Mouse (Mus musculus): ENCODE data around the gene Phf23. TPM values are rescaled to one million over a fixed set of nuclear protein-coding genes. Genes with fewer than 3 reads are reported as not detected.
"Not testable (repeated sequence)": the region's sequence is repeated elsewhere in the genome, so short reads cannot be mapped to it uniquely, and the experiment has no call there.

Gene Phf23
- total and polyA plus RNA-seq, 2 experiments from 2014 or later, result 27.4 to 34.2 TPM

GRCm38 (mm10) chr11:70015677-70016076 lies 20.1 kb downstream of the Phf23 start:
- ATAC-seq (ENCODE audit: insufficient read depth, low read depth) (no peak), DNase-seq (ENCODE audit: low spot score) (no peak)
- Histone ChIP-seq H3K9me3 (replicated peaks; ENCODE audit: control insufficient read depth, low read length) (no peaks in the 10 kb centered on the region), H3K27ac (ENCODE audit: low read depth) (no peak overlapping the region), H3K27me3 (ENCODE audit: control insufficient read depth, insufficient read depth, low read length) (no peaks in the 10 kb centered on the region), H3K36me3 (replicated peaks; ENCODE audit: control insufficient read depth, insufficient read depth, low read length) (peaks cover 34% of the 10 kb centered on the region), H3K4me2 (ENCODE audit: low read depth, low read length) (peak overlapping the region; percentile 84), H3K9ac (replicated peaks; ENCODE audit: low read depth, low read length) (no peak overlapping the region), H3K4me3 (ENCODE audit: low read depth, low read length) (no peak overlapping the region), H3K4me1 (ENCODE audit: control insufficient read depth, insufficient read depth) (peaks cover 23% of the 10 kb centered on the region)
- WGBS, result 57% methylated on average over 6 of the region's 6 CpGs
- TF ChIP-seq CTCF (IDR thresholded peaks at IDR 0.05; ENCODE audit: low read depth), result no peak
- TF ChIP-seq EP300 (IDR thresholded peaks at IDR 0.05; ENCODE audit: low read depth), result no peak

- 87% methylated on average over 2 of the region's 2 CpGs for WGBS
- not testable (repeated sequence) for DNase-seq (ENCODE audit: low spot score); H3K9me3 ChIP-seq (replicated peaks; ENCODE audit: control insufficient read depth, low read length); H3K27ac ChIP-seq (ENCODE audit: low read depth); H3K4me2 ChIP-seq (ENCODE audit: low read depth, low read length); H3K27me3 ChIP-seq (ENCODE audit: control insufficient read depth, insufficient read depth, low read length); ATAC-seq (ENCODE audit: insufficient read depth, low read depth); H3K9ac ChIP-seq (replicated peaks; ENCODE audit: low read depth, low read length); H3K4me3 ChIP-seq (ENCODE audit: low read depth, low read length)
- Histone ChIP-seq H3K36me3 (replicated peaks; ENCODE audit: control insufficient read depth, insufficient read depth, low read length) (peaks cover 29% of the 10 kb centered on the region), H3K4me1 (ENCODE audit: control insufficient read depth, insufficient read depth) (peaks cover 27% of the 10 kb centered on the region)
Measured at GRCm38 (mm10) chr11:70016177-70016576, 20.6 kb downstream of the Phf23 start.

DNA sequence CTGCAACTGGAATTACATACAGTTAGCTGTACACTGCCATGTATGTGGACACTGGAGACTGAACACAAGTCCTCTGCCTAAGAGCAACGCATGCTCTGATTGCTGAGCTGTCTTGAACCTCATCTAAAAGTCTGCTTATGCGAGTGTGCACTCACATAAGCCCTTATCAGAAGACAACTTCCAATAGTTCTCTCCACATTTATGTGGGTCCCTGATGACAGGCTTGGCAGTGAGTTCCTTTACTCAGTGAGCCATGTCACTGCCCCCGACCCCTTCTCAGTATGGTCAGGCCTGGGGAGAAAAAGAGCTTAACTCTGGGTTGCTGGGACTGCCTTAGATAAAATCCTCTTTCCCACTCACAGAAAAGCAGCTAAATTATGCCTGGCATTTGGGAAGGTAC lies 21.1 kb downstream of the Phf23 start, which contains the start of gene Dlg4:
Dlg4 (plus strand) TSS at position 274 of the 400 bp plus-strand sequence.
- Histone ChIP-seq H3K4me1 (ENCODE audit: control insufficient read depth, insufficient read depth) (peaks cover 31% of the 10 kb centered on the region), H3K9me3 (replicated peaks; ENCODE audit: control insufficient read depth, low read length) (no peaks in the 10 kb centered on the region)

DNA sequence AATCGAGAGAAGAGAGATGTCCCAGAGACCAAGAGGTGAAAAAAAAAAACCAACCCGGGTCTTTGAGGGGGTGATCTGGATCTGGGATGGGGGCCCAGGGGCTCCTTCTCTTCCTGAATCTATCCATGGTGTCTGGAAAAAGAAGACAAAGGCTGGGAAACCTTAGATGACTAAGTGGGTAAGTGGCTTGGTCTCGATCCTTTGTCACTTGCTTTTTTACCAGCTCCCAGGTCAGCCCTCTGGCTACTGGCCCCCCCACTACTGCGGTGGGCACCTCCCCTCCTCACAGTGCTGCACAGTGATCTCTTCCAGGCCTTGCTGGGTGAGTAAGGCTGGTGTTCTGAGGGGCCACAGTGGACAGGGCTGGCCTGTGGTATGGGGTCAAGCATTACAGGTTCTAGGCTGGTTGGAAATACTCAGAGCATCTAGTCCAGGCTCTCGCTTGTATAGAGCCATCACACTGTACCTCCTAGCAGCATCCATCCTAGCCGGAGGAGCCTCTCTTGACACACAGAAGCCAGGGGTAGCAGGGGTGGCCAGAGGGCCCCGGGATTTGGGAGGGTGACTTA lies 21.7 kb downstream of the Phf23 start:
- DNase-seq (ENCODE audit: low spot score) (no peak), ATAC-seq (ENCODE audit: insufficient read depth, low read depth) (no peak)
- H3K4me3 ChIP-seq (ENCODE audit: low read depth, low read length), result no peak overlapping the region
- H3K27me3 ChIP-seq (ENCODE audit: control insufficient read depth, insufficient read depth, low read length), result no peaks in the 10 kb centered on the region
- WGBS, result 47% methylated on average over 7 of the region's 7 CpGs
- H3K4me2 ChIP-seq (ENCODE audit: low read depth, low read length), result no peak overlapping the region
- peaks cover 18% of the 10 kb centered on the region for H3K36me3 ChIP-seq (replicated peaks; ENCODE audit: control insufficient read depth, insufficient read depth, low read length)
- peaks cover 32% of the 10 kb centered on the region for H3K4me1 ChIP-seq (ENCODE audit: control insufficient read depth, insufficient read depth)
- TF ChIP-seq EP300 (IDR thresholded peaks at IDR 0.05; ENCODE audit: low read depth) (no peak), CTCF (IDR thresholded peaks at IDR 0.05; ENCODE audit: low read depth) (no peak)
- no peaks in the 10 kb centered on the region for H3K9me3 ChIP-seq (replicated peaks; ENCODE audit: control insufficient read depth, low read length)
- no peak overlapping the region for H3K27ac ChIP-seq (ENCODE audit: low read depth)
- peak overlapping the region; percentile 56; the same call in 1 of the 2 replicates for H3K9ac ChIP-seq (replicated peaks; ENCODE audit: low read depth, low read length)

More for the DNA sequence above, 21.1 kb downstream of the Phf23 start, which contains the start of gene Dlg4:
- H3K36me3 ChIP-seq (replicated peaks; ENCODE audit: control insufficient read depth, insufficient read depth, low read length), result peaks cover 24% of the 10 kb centered on the region
- 74% methylated on average over 3 of the region's 3 CpGs for WGBS
- ATAC-seq (ENCODE audit: insufficient read depth, low read depth) (no peak), DNase-seq (ENCODE audit: low spot score) (no peak)
- TF ChIP-seq CTCF (IDR thresholded peaks at IDR 0.05; ENCODE audit: low read depth), result no peak
- H3K4me3 ChIP-seq (ENCODE audit: low read depth, low read length), result peak within 1 kb of the TSS; percentile 56
- peak within 1 kb of the TSS; percentile 71; the same call in 1 of the 2 replicates for H3K4me2 ChIP-seq (ENCODE audit: low read depth, low read length)
- H3K27me3 ChIP-seq (ENCODE audit: control insufficient read depth, insufficient read depth, low read length), result no peaks in the 10 kb centered on the region
- no peak within 1 kb of the TSS for H3K27ac ChIP-seq (ENCODE audit: low read depth)
- H3K9ac ChIP-seq (replicated peaks; ENCODE audit: low read depth, low read length), result peak within 1 kb of the TSS; percentile 56; the same call in 1 of the 2 replicates

DNA sequence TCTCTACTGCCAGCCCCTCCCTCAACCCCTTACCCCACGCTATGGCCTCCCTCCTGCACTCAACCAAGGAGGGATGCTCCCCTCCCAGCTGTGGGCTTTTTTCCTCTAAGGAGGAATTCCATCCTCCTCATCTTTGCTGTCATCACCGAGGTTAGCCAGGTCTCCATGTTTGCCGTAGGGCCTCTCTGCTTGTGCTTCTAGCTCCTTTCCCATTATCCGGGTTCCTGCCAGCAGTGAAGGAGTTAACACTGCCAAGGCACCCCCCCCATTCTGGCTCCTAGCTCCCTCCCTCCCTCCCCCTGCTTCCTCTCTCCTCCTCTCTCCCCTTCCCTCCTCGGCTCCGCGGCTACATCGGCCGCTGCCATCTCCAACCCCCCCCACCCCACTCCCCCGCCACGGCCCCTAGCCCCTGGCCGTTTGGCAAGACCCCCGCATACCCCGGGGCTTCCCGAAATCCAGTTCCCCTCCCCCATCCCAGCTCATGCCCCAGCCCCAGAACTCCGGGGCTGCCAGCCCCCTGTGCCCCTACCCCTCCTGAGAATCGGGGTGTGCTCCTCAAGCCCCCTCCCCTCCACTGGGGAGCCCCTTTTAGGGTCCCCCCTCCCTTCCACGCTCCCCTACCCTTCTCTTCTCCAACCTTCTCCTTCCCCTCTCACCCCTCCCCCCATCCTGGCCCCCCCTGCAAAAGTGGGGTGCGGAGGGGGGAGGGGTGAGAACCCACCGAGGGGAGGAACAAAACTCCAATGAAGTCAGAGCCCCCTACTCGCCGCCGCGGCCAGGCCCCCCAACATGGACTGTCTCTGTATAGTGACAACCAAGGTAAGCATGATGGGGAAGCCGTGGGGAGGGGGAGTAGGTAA lies 22.8 kb downstream of the Phf23 start:
- no peak for TF ChIP-seq CTCF (IDR thresholded peaks at IDR 0.05; ENCODE audit: low read depth)
- no peak for TF ChIP-seq EP300 (IDR thresholded peaks at IDR 0.05; ENCODE audit: low read depth)
- ATAC-seq (ENCODE audit: insufficient read depth, low read depth) (no peak), DNase-seq (ENCODE audit: low spot score) (peak; percentile 39)
- H3K36me3 ChIP-seq (replicated peaks; ENCODE audit: control insufficient read depth, insufficient read depth, low read length), result peaks cover 8% of the 10 kb centered on the region
- no peaks in the 10 kb centered on the region for H3K27me3 ChIP-seq (ENCODE audit: control insufficient read depth, insufficient read depth, low read length)
- WGBS, result 3% methylated on average over 25 of the region's 25 CpGs
- peak overlapping the region; percentile 71 for H3K4me2 ChIP-seq (ENCODE audit: low read depth, low read length)
- H3K27ac ChIP-seq (ENCODE audit: low read depth), result peak overlapping the region; percentile 74
- no peaks in the 10 kb centered on the region for H3K9me3 ChIP-seq (replicated peaks; ENCODE audit: control insufficient read depth, low read length)
- peak overlapping the region; percentile 56 for H3K4me3 ChIP-seq (ENCODE audit: low read depth, low read length)
- peak overlapping the region; percentile 56 for H3K9ac ChIP-seq (replicated peaks; ENCODE audit: low read depth, low read length)
- peaks cover 32% of the 10 kb centered on the region for H3K4me1 ChIP-seq (ENCODE audit: control insufficient read depth, insufficient read depth)

All from heart, postnatal 0 days (tissue).